Mouse (Mus musculus): ENCODE data around the gene Tuft1. TPM values are rescaled to one million over a fixed set of nuclear protein-coding genes. Genes with fewer than 3 reads are reported as not detected.

The Tuft1 gene
- polyA plus RNA-seq, 2 experiments from 2014 or later: 2.1 to 6.8 TPM

- ATAC-seq: peak; percentile 43
Observed at GRCm38 (mm10) chr3:94591066-94591465, 67.6 kb downstream of the Tuft1 start.

GRCm38 (mm10) chr3:94587962-94588361, 70.7 kb downstream of the Tuft1 start:
- ATAC-seq: no peak

- ATAC-seq: no peak
Observed at GRCm38 (mm10) chr3:94582944-94583343, 75.7 kb downstream of the Tuft1 start.

GRCm38 (mm10) chr3:94582456-94582891, 76.2 kb downstream of the Tuft1 start, which contains the start of gene Snx27:
Gene Snx27, minus strand, starts transcription at chr3:94582716.
- ATAC-seq: peak; percentile 89

DNA sequence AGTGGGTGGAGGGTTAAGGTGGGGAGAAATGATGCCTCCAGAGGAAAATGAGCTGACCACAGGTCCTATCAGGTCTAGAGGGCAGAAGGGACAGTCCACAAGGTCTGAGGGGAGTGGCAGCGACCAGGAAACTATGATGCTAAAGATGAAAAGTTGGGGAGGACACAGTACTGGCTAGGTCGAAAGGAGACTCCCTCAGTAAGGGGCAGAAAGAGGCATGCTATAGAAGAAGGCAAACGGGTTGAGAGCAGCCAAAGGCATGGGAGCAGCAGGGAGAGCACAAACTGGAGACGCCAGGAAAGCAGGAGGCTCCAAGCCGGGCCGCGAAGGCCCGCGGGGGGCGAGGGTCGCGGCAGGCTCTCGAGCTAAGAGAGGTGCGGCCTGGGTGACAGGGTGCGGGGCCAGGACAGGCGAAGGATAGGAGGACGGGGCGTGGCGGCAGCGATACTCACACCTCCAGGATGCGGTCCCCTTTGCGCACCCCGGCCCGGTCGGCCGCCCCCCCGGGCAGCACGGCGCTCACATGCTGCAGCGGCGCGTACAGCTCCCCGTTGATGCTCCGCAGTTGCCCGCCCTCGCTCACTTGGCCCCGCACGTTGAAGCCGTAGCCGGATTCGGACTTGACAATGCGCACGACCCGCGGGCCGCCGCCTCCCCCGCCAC, 76.7 kb downstream of the Tuft1 start:
- peak; percentile 80 for ATAC-seq

DNA sequence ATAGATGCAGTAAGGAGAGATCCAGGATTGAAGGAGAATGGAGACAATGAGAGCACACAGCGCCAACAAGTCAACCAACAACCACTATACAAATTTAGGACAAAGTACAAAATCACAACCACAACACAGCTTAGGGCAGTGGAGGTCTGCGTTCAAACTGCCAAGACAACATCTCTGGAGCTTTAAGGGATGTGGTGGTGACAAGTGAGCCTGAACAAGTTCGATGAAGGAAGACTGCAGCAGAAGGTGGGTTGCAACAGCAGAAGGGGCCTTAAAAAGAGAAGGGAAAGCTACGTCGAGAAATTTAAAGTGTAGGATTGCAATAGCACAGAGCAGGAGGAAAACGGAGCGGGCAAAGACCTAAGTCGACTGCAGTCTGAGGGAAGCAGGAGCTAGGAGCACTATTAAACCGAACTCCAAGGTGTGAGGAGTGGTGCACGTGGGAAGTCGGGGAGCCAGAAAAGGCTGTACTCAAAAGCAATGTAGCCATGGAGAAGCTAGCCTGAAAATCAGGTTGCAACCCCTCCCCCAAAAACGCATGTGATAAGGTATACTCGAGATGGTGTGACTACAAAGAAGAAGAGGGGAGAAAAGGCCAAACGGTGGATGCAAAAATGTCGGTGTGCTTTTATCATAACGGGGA, 77.4 kb downstream of the Tuft1 start:
- no peak for ATAC-seq

DNA sequence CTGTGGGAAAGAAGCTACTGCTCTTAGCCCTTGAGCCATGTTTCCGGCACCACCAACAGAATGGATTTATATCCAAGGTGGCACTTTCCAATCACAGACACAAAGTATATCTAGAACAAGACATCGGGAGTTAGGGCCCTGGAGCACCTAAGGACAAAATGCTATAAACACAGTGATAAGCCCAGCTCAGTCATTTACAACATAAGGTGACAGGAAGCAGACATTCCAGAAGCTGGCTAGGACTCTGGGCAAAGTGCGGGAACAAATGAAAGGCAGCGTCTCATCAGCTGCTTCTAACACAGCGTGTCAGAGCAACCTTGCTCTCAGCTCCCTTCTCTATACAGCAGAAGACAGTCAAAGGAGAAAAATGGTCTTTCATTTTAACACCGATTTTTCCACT, 84.2 kb downstream of the Tuft1 start:
- ATAC-seq: no peak

- ATAC-seq: no peak
Observed at GRCm38 (mm10) chr3:94567242-94567641, 91.4 kb downstream of the Tuft1 start.

- ATAC-seq: no peak
Observed at GRCm38 (mm10) chr3:94565557-94565956, 93.1 kb downstream of the Tuft1 start.

- ATAC-seq: no peak
Observed at GRCm38 (mm10) chr3:94565127-94565526, 93.5 kb downstream of the Tuft1 start.

- no peak for ATAC-seq
Observed at GRCm38 (mm10) chr3:94564356-94565010, 94.2 kb downstream of the Tuft1 start.

DNA sequence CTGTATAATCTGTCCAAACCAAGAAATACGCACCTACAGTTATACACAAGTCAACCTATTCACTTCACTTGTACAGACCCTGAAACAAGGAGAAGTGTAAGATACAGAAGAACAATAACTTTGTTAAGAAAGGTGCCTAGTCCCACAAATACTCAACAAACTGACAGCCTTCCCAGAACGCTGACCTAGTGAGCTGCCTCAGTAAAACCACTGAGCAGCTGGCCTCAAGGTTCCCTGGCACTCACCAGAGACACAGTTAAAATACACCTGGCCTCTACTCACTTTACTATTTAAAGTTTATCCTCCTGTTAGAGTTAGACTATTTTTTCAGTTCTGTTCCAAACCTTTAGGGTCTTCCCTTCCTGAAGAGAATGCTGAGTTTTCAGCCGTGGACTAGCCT, 95.5 kb downstream of the Tuft1 start:
- ATAC-seq: no peak

Other genes starting within 250 kb of the Tuft1 start
- 10 to 100 TPM; 11.4 to 11.6 TPM for gene Tdrkh, start 245.6 kb downstream of the Tuft1 start, polyA plus RNA-seq (2017; shearing (Covaris generic))
- 10 to 100 TPM; 47.2 to 47.6 TPM for gene Mrpl9, start 215.6 kb downstream of the Tuft1 start, polyA plus RNA-seq (2017; shearing (Covaris generic))
- under 1 TPM in 1 of 2 experiments, not detected in 1; 0.94 TPM for gene Oaz3, start 215.0 kb downstream of the Tuft1 start, polyA plus RNA-seq (2017; shearing (Covaris generic))
- 1 to 10 TPM in 1 of 2 experiments, under 1 TPM in 1; 0.55 to 1.8 TPM for gene Celf3, start 180.6 kb downstream of the Tuft1 start, polyA plus RNA-seq (2017; shearing (Covaris generic))
- gene Riiad1, start 178.5 kb downstream of the Tuft1 start, polyA plus RNA-seq (2017; shearing (Covaris generic)): 1 to 10 TPM in 1 of 2 experiments, not detected in 1; 1.4 TPM
- 10 to 100 TPM; 17.1 TPM for gene Snx27, start 76.2 kb downstream of the Tuft1 start, polyA plus RNA-seq (2017; shearing (Covaris generic))
- not detected for gene Gm10972, start 15.8 kb downstream of the Tuft1 start, polyA plus RNA-seq (2017; shearing (Covaris generic))
- not detected for gene Selenbp2, start 34.7 kb upstream of the Tuft1 start, polyA plus RNA-seq (2017; shearing (Covaris generic))
- gene Cgn, start 127.6 kb upstream of the Tuft1 start, polyA plus RNA-seq (2017; shearing (Covaris generic)): under 1 TPM in 1 of 2 experiments, not detected in 1; 0.26 TPM
- 10 to 100 TPM; 21.3 to 22.0 TPM for gene Pogz, start 178.7 kb upstream of the Tuft1 start, polyA plus RNA-seq (2017; shearing (Covaris generic))
- 100 to 1,000 TPM; 114 to 155 TPM for gene Psmb4, start 228.1 kb upstream of the Tuft1 start, polyA plus RNA-seq (2017; shearing (Covaris generic))

Data from CD4-positive, CD25-positive, alpha-beta regulatory T cell, adult 4 months (primary cell).